Mouse (Mus musculus) ovary, adult 10 weeks (tissue): ENCODE data around the gene Plcb3. TPM values are rescaled to one million over a fixed set of nuclear protein-coding genes. Genes with fewer than 3 reads are reported as not detected.

Experiments used
- polyA plus RNA-seq: library from polyadenylated mRNA; stranded (reverse); fragments of 350-450 nt; fragmentation: Illumina TruSeq; extraction: RNeasy Lipid Tissue Mini Kit (QIAGEN cat#74804); gene quantifications from one replicate; pipeline ENCODE4 v1.2.3, GENCODE M21; 2014

The Plcb3 gene
- polyA plus RNA-seq, result 4.2 TPM

DNA sequence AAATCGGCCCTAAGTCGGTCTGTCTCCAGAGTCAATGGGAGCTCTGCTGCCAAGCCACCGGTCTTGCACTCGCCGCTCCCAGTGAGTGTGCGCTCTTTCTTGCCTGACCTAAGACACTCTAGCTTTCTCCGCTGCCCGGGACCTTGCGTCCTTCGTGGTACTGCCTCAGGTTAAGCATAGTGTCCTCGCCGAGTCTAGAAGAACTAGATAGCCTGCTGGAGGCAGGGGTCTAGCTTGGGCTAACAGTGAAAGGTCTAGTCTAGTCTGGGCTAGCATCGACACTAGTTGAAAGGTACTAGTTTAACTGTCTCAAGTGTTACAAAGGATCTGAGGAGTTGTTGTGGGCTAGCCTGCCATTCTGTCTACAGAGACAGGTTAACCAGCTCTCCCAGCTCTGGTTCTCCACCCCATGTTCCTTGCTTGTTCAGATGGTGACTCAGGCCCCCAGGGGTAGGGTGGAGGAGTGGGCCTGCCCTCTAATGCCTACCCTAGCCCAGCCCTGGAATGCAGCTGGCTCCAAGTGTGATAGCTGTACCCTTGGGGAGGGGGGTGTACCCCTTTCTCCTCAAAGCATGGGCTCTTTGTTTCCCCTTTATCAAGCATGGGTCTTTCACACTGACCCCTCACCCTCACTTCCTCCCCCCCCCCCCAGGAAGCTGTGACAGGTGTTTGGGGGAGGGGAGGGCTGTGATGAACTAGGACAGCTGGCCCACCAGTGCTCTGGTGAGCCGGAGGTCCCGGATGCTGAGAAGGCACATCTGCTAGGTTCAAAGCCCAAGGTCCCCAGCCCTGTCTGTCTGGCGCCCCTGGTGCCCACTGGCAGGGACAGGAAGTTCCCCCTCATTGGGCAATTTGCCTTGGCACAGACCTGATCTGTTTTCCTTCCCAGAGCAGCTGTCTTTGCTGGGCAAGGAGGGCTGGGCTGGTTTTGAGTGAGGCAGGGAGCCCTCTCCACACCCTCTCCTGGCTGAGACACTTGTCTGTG, at the start of gene Plcb3:
Plcb3 (minus strand) TSS at position 934 of the 985 bp plus-strand sequence.

GRCm38 (mm10) chr19:7019191-7019590, 42.9 kb upstream of the Plcb3 start, which contains the start of gene Fermt3:
Gene Fermt3, minus strand, starts transcription at chr19:7019469.

DNA sequence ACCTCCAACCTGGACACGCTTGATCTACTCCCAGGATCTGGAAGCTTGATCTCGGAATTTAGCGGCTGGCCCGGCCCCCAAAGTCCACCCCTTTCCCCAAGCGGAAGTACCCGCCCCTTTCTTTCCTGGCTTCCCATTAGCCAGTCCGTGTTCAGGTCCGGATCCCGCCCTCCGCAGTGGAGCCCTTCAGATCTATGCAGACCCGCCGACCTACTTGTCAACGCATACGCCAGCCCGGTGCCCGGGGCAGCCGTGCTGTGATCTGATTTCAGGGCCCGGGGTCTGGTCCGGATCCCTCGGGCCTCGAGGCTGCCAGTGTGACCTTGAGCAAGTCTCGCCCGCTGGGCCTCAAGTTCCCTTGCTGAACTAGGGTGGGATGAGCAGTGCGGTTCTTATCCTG, 19.7 kb upstream of the Plcb3 start, which contains the start of the genes Nudt22 and Trpt1:
Nudt22 (minus strand) TSS at position 112 of the 400 bp plus-strand sequence.
Trpt1 (plus strand) TSS at position 126 of the 400 bp plus-strand sequence.

GRCm38 (mm10) chr19:6992011-6992858, 16.0 kb upstream of the Plcb3 start, which contains the start of gene Dnajc4:
Gene Dnajc4, minus strand, starts transcription at chr19:6992572.

DNA sequence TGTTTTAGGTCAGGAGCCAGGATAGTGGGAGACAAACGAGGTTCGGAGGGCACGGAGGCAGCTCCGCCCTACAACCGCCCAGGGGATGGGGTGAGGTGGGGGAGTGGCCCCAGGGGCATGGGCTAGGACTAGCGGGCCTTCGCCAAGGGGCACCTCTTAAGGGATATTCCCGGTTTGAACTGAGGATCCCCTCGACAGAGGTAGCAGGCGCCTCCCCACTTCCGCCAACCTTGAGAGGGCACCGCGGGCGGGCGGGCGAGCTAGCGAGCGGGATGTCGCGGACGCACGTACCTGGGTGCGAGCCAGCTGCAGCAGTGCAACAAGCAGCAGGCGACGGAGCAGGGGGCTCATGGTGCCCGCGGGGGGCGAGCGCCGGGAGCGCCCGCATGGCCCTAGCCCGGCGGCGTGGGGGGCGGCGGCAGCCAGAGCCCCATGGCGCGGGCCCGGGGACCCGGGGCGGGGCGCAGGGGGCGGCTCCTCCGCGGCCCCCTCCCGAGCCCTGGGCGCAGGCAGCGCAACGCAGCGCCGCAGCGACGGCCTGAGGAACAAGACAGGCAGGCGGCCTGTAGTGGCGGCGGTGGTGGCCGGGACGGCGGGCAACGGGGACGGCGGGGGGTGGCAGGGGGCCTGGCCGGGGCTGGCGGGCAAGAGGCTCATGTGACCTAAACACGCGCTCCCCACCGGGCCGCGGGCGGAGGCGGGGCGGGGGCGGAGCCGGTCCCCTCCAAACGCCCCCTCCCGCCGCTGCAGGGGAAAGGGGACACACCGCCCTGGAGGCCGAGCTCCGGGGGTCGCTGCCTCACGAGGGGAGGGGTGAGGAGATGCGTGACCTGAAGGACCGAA, 11.0 kb upstream of the Plcb3 start, which contains the start of gene Vegfb:
Vegfb (minus strand) TSS at position 591 of the 843 bp plus-strand sequence.

GRCm38 (mm10) chr19:6980381-6981093, 4.3 kb upstream of the Plcb3 start, which contains the start of gene Fkbp2:
Gene Fkbp2, minus strand, starts transcription at chr19:6980501.

GRCm38 (mm10) chr19:6974211-6975205, 1.8 kb downstream of the Plcb3 start, which contains the start of gene Ppp1r14b:
Gene Ppp1r14b, plus strand, starts transcription at chr19:6974968.

DNA sequence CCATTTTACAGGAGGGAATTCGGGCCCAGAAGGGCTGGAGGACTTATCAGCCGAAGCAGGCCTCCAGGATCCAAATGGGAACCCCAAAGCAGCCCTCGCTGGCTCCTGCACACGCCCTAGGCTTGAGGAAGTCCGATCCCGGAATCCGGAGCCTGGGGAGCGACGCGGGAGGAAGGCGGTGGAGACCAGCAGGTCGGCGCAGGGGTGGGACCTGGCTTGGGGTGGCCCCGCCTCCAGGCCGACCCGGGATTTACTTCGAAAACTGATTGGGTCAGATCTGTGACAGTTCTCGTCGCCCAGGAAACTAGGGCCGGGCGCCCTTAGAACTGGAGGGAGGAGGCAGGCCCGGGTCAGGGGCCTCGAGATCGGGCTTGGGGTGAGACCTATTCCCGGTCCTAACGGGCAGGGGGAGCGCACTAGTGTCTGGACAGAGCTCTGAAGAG, 34.0 kb downstream of the Plcb3 start, which contains the start of gene Gpr137:
Gpr137 (minus strand) TSS at position 232 of the 443 bp plus-strand sequence.

GRCm38 (mm10) chr19:6941372-6942248, 34.7 kb downstream of the Plcb3 start, which contains the start of gene Bad:
Gene Bad, plus strand, starts transcription at chr19:6941861.

DNA sequence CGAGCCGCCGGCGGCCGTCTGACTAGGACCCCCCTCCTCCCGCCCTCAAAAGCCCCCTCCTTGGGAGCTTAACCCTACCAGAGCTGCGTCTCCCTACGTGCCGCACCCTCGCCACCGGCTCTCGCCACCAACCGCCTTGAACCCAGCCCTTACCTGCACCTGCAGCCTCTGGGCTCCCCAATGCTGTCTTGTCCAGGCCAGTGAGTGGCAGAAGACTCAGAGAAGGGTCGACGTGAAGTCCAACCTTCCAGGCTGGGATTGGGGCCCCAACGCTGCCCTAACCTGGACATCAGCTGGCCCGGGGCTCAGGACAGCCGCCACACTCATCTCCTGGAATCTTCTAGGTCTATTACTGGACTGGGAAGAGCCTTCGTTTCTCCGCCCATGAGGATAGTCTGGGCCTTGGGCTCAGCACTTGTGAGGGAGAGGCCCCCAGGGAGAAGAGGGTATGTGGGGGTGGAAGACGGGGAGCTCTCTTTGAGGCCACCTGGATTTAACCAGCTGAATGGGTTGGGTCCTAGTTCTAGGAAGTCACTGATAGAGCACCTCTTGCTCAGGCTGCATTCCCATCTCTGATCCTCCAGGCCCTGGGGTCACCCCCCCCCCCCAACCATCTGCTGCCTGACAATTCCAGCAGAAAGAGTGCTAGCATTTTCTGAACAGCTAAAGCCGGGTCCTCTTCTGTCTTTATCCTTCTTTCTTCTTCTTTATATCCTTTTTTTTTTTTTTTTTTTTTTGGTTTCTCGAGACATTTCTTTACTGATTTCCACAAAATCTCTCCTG, 41.9 kb downstream of the Plcb3 start, which contains the start of gene Kcnk4:
Kcnk4 (minus strand) TSS at position 321 of the 783 bp plus-strand sequence.

DNA sequence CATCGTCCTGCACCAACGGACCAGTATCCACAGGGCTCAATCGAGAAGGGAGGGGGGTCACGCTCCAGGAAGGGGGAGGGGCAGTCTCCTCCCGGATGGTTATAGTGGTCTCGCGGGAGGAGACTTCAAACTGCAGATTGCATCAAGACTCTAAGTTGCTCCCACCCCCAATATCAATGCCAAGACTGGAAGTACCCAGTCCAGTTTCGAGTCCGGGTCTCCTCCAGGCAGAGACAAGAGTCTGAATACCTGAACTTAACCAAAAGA, 51.0 kb downstream of the Plcb3 start, which contains the start of gene Catsperz:
Catsperz (minus strand) TSS at position 74 of the 267 bp plus-strand sequence.

DNA sequence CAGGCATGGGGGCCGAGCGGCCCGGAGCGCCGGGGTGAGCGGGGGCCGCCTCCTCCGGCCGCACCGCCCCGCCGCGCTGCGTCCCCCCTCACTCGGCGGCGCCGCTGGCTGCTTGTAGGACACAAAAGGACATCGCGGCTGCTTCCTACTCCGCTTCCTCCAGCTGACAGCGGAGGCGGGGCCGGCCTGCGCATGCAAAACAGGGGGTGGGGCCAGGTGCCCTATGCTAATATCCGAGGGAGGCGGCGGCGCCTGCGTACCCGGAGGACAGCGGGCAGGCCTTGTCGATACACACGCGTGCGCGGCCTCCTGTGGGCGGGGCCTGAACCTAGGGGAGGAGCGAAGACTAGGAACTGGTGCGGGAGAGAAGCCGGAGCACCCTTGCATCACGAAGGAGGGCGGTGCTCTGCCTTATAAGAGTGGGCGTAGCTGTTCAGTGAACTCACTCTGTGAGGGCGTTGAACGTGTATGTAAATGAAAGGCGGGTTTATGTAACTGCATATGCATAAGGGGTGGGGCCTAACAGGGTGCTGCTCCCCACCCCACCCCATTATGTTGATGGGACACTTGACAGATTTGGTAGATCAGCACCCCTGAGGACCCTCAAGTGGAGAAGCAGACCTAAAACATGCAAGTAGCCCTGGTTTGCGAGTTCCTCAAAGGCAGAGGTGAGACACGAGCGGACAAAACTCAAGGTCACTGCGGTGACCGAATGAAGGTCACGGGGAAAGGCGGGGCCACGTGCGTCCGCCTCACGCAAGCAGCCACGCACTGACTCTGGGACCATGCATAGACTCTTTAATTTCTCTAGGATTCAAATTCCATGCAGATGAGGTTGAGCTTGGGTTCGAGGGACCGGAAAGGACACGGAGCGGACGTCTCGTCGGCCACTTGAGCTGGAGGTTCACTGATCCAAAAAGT, 54.4 kb downstream of the Plcb3 start, which contains the start of gene Esrra:
Esrra (minus strand) TSS at position 167 of the 921 bp plus-strand sequence.

DNA sequence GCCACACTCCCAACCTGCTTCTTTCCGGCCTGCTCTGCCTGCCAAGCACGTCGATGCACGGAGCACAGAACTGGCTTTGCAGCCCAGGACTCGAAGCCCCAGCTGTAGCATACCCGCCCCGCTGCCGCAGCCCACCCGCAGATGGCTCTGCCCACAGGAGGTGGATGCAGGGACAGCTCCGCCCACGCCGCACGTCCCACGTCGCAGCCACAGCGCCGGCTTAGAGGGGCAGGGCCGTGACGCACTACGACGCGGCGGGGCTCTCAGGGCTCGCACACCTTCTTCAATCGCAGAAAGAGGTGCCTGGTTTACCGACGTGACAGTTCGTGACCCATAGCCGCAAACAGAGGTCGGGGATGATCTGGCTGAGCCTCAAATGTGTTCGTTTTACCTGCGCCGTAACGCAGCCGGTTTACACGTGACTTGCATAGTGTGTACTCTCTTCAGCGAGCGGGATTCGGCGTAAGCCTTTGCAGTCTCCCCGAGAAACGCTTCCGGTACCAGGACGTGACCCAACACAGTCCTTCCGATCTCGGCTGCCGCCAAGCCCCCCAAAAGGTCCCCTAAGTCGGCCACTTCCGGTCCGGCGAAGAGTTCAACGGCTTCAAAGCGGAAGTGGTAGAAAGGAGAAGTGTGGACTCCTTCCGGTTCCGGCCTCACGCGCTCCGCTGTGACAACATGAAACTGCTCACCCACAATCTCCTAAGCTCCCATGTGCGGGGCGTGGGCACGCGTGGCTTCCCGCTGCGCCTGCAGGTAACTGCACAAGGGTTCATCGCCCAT, 66.6 kb downstream of the Plcb3 start, which contains the start of the genes Trmt112 and Prdx5:
Trmt112 (plus strand) TSS at position 192 of the 783 bp plus-strand sequence.
Prdx5 (minus strand) TSS at position 600 of the 783 bp plus-strand sequence.

